Mouse (Mus musculus): Measurements from ENCODE around the gene Hist1h3h. TPM values are rescaled to one million over a fixed set of nuclear protein-coding genes. Genes with fewer than 3 reads are reported as not detected.

Hist1h3h gene
- total RNA-seq, 2 experiments from 2014 or later: 51.7 to 65.0 TPM

Small RNAs within 50 kb of the gene (microRNA-seq; reads per million reads assigned to microRNA genes)
- 0 reads per million in 2 experiments for gene Gm44357
- gene Gm44367: 0 reads per million in 2 experiments
- gene Gm44454: 0 to 0.55 reads per million in 2 experiments

Other genes with a start within 250 kb of the Hist1h3h start
- gene Nkapl, start 249.2 kb upstream of the Hist1h3h start, total RNA-seq (2021): 1 to 10 TPM in 1 of 2 experiments, under 1 TPM in 1; 0.91 to 1.6 TPM
- gene Zkscan4, start 238.8 kb upstream of the Hist1h3h start, total RNA-seq (2021): 1 to 10 TPM; 5.8 to 6.7 TPM
- not detected for gene Gm10065, start 238.2 kb upstream of the Hist1h3h start, total RNA-seq (2021)
- gene AK157302, start 222.4 kb upstream of the Hist1h3h start, total RNA-seq (2021): 10 to 100 TPM; 21.2 to 24.4 TPM
- 10 to 100 TPM; 68.8 to 76.1 TPM for gene Gm11273, start 216.2 kb upstream of the Hist1h3h start, total RNA-seq (2021)
- gene Zkscan8, start 186.5 kb upstream of the Hist1h3h start, total RNA-seq (2021): 10 to 100 TPM; 16.4 to 17.0 TPM
- gene Olfr1366, start 174.9 kb upstream of the Hist1h3h start, total RNA-seq (2021): not detected
- gene Olfr1535, start 157.8 kb upstream of the Hist1h3h start, total RNA-seq (2021): not detected
- gene Olfr1364, start 135.9 kb upstream of the Hist1h3h start, total RNA-seq (2021): not detected
- gene Olfr1362, start 103.6 kb upstream of the Hist1h3h start, total RNA-seq (2021): not detected
- not detected for gene Olfr11, start 75.1 kb upstream of the Hist1h3h start, total RNA-seq (2021)
- gene Olfr1361, start 54.3 kb upstream of the Hist1h3h start, total RNA-seq (2021): not detected
- not detected for gene Olfr1360, start 40.3 kb upstream of the Hist1h3h start, total RNA-seq (2021)
- not detected for gene Olfr1359, start 19.5 kb upstream of the Hist1h3h start, total RNA-seq (2021)
- gene Hist1h2bl, start 1.5 kb upstream of the Hist1h3h start, total RNA-seq (2021): 10 to 100 TPM; 32.0 to 37.1 TPM
- 10 to 100 TPM; 25.2 to 27.6 TPM for gene Hist1h2ai, start 1.2 kb upstream of the Hist1h3h start, total RNA-seq (2021)
- 1 to 10 TPM; 6.5 to 8.1 TPM for gene Hist1h2bm, start 4.4 kb downstream of the Hist1h3h start, total RNA-seq (2021)
- 10 to 100 TPM; 17.6 to 19.5 TPM for gene Hist1h4j, start 17.4 kb downstream of the Hist1h3h start, total RNA-seq (2021)
- 100 to 1,000 TPM; 272 to 320 TPM for gene Hist1h4k, start 32.8 kb downstream of the Hist1h3h start, total RNA-seq (2021)
- 10 to 100 TPM; 10.9 to 18.2 TPM for gene Hist1h2ak, start 36.2 kb downstream of the Hist1h3h start, total RNA-seq (2021)
- 10 to 100 TPM in 1 of 2 experiments, 1 to 10 TPM in 1; 8.6 to 12.1 TPM for gene Hist1h2bn, start 36.5 kb downstream of the Hist1h3h start, total RNA-seq (2021)
- gene Hist1h1b, start 63.0 kb downstream of the Hist1h3h start, total RNA-seq (2021): 1 to 10 TPM; 7.3 to 9.3 TPM
- gene Hist1h3i, start 65.7 kb downstream of the Hist1h3h start, total RNA-seq (2021): 10 to 100 TPM; 58.3 to 73.7 TPM
- 1 to 10 TPM; 1.9 to 3.0 TPM for gene Hist1h2an, start 69.6 kb downstream of the Hist1h3h start, total RNA-seq (2021)
- 10 to 100 TPM in 1 of 2 experiments, 1 to 10 TPM in 1; 5.0 to 13.2 TPM for gene Hist1h2bp, start 69.8 kb downstream of the Hist1h3h start, total RNA-seq (2021)
- gene Hist1h2bq, start 92.5 kb downstream of the Hist1h3h start, total RNA-seq (2021): 10 to 100 TPM; 42.6 to 56.9 TPM
- 10 to 100 TPM; 31.1 to 33.0 TPM for gene Hist1h2ao, start 92.8 kb downstream of the Hist1h3h start, total RNA-seq (2021)
- 100 to 1,000 TPM; 199 to 299 TPM for gene Hist1h4m, start 94.1 kb downstream of the Hist1h3h start, total RNA-seq (2021)
- gene Hist1h4n, start 114.5 kb downstream of the Hist1h3h start, total RNA-seq (2021): 10 to 100 TPM; 21.0 to 38.5 TPM
- gene Hist1h2ap, start 115.8 kb downstream of the Hist1h3h start, total RNA-seq (2021): 10 to 100 TPM; 16.2 to 31.8 TPM
- gene Hist1h2br, start 116.1 kb downstream of the Hist1h3h start, total RNA-seq (2021): 10 to 100 TPM; 42.1 to 57.8 TPM
- 1 to 10 TPM; 2.9 to 4.2 TPM for gene Zfp184, start 227.4 kb downstream of the Hist1h3h start, total RNA-seq (2021)